Mouse (Mus musculus) hindbrain, embryonic 12.5 days (tissue): ENCODE data around the gene Enpp6. TPM values are rescaled to one million over a fixed set of nuclear protein-coding genes. Genes with fewer than 3 reads are reported as not detected.
A peak's percentile ranks its signal among the peaks of the same experiment; 100 is the strongest.
"Not testable (repeated sequence)": the region's sequence is repeated elsewhere in the genome, so short reads cannot be mapped to it uniquely, and the experiment has no call there.

ENCODE experiments used
- ATAC-seq: fragments of 200-750 bp; cut with Nextera tagmentation; 2 replicates; pipeline ENCODE4 v1.8.0; 2017; ENCODE audit warnings: moderate TSS enrichment; ENCODE audit not compliant: low FRiP score
- H3K27ac ChIP-seq: fragments of 300-500 bp; sonication (generic); 2 replicates; pipeline ENCODE4 v1.5.1; 2016; ENCODE audit warnings: mild to moderate bottlenecking
- H3K27me3 ChIP-seq: fragments of 300-500 bp; sonication (generic); 2 replicates; pipeline ENCODE4 v1.6.1; 2016; ENCODE audit warnings: mild to moderate bottlenecking
- H3K36me3 ChIP-seq: fragments of 300-500 bp; sonication (generic); 2 replicates; pipeline ENCODE4 v1.6.1; 2016; ENCODE audit warnings: mild to moderate bottlenecking
- H3K4me1 ChIP-seq: fragments of 300-500 bp; sonication (generic); 2 replicates; pipeline ENCODE4 v1.6.1; 2016
- H3K4me2 ChIP-seq: fragments of 300-500 bp; sonication (generic); replicated peaks from 2 replicates; pipeline ENCODE4 v1.6.1; 2016; ENCODE audit warnings: mild to moderate bottlenecking
- H3K4me3 ChIP-seq: fragments of 300-500 bp; sonication (generic); 2 replicates; pipeline ENCODE4 v1.5.1; 2016; ENCODE audit warnings: mild to moderate bottlenecking
- H3K9ac ChIP-seq: fragments of 300-500 bp; sonication (generic); 2 replicates; pipeline ENCODE4 v1.6.1; 2016; ENCODE audit warnings: mild to moderate bottlenecking, moderate library complexity
- H3K9me3 ChIP-seq: fragments of 300-500 bp; sonication (generic); replicated peaks from 2 replicates; pipeline ENCODE4 v1.6.1; 2016; ENCODE audit warnings: mild to moderate bottlenecking
- WGBS: fragments of 180-500 bp; shearing (Covaris S2); methylation state at CpG from one replicate; pipeline ENCODE4 v1.1.7; 2016; 5-methylcytosine and 5-hydroxymethylcytosine counted together
- polyA plus RNA-seq: library from polyadenylated mRNA; unstranded; fragments of >200 nt; fragmentation: Nextera tagmentation; extraction: Ambion mirVana; gene quantifications from 2 replicates; pipeline ENCODE4 v1.2.1, GENCODE M21; 2016

Enpp6 gene
- polyA plus RNA-seq, 1 experiment from 2014 or later, result 0.57 TPM

- no peaks in the 10 kb centered on the region for H3K27me3 ChIP-seq
- H3K27ac ChIP-seq, result no peak overlapping the region
- H3K4me2 ChIP-seq, result no peak overlapping the region
- 77% methylated on average over 13 of the region's 13 CpGs for WGBS
- H3K36me3 ChIP-seq, result no peaks in the 10 kb centered on the region
- H3K4me1 ChIP-seq, result no peaks in the 10 kb centered on the region
- no peaks in the 10 kb centered on the region for H3K9me3 ChIP-seq
- ATAC-seq, result no peak
- H3K9ac ChIP-seq, result no peak overlapping the region
- H3K4me3 ChIP-seq, result no peak overlapping the region
These were observed 21.6 kb downstream of the Enpp6 start for GRCm38 (mm10) chr8:47008220-47008773.

GRCm38 (mm10) chr8:47016268-47016946 lies 29.7 kb downstream of the Enpp6 start:
- H3K27ac ChIP-seq, result no peak overlapping the region
- H3K27me3 ChIP-seq, result peaks cover 26% of the 10 kb centered on the region
- no peak overlapping the region for H3K9ac ChIP-seq
- H3K4me1 ChIP-seq, result no peaks in the 10 kb centered on the region
- H3K4me3 ChIP-seq, result no peak overlapping the region
- peak; percentile 73 for ATAC-seq
- H3K4me2 ChIP-seq, result no peak overlapping the region
- H3K9me3 ChIP-seq, result no peaks in the 10 kb centered on the region
- no peaks in the 10 kb centered on the region for H3K36me3 ChIP-seq
- WGBS, result 40% methylated on average over 13 of the region's 13 CpGs

GRCm38 (mm10) chr8:47021135-47021555 lies 34.5 kb downstream of the Enpp6 start:
- Histone ChIP-seq H3K9ac (no peak overlapping the region), H3K4me3 (no peak overlapping the region), H3K4me2 (no peak overlapping the region), H3K36me3 (no peaks in the 10 kb centered on the region), H3K9me3 (no peaks in the 10 kb centered on the region), H3K4me1 (no peaks in the 10 kb centered on the region), H3K27ac (no peak overlapping the region), H3K27me3 (peaks cover 27% of the 10 kb centered on the region)
- ATAC-seq, result no peak
- WGBS, result 77% methylated on average over 8 of the region's 8 CpGs

- Histone ChIP-seq H3K9me3 (no peaks in the 10 kb centered on the region), H3K4me1 (0 out of 2 replicates have a peak, but pooled peaks cover 11% of the 10 kb centered on the region), H3K4me3 (no peak overlapping the region), H3K27ac (no peak overlapping the region), H3K27me3 (peaks cover 15% of the 10 kb centered on the region), H3K9ac (no peak overlapping the region), H3K36me3 (no peaks in the 10 kb centered on the region), H3K4me2 (no peak overlapping the region)
- WGBS, result 93% methylated on average over 4 of the region's 4 CpGs
- ATAC-seq, result no peak
These were observed 37.9 kb downstream of the Enpp6 start for GRCm38 (mm10) chr8:47024612-47025011.

- H3K4me2 ChIP-seq, result no peak overlapping the region
- H3K36me3 ChIP-seq, result no peaks in the 10 kb centered on the region
- WGBS, result 59% methylated on average over 10 of the region's 10 CpGs
- no peak overlapping the region for H3K27ac ChIP-seq
- no peak overlapping the region for H3K9ac ChIP-seq
- 0 out of 2 replicates have a peak, but pooled peaks cover 11% of the 10 kb centered on the region for H3K4me1 ChIP-seq
- no peak overlapping the region for H3K4me3 ChIP-seq
- H3K9me3 ChIP-seq, result no peaks in the 10 kb centered on the region
- no peak for ATAC-seq
- peaks cover 12% of the 10 kb centered on the region for H3K27me3 ChIP-seq
These were observed 40.3 kb downstream of the Enpp6 start for GRCm38 (mm10) chr8:47026841-47027490.

GRCm38 (mm10) chr8:47028474-47028873 lies 41.8 kb downstream of the Enpp6 start:
- Histone ChIP-seq H3K4me1 (0 out of 2 replicates have a peak, but pooled peaks cover 11% of the 10 kb centered on the region), H3K27ac (no peak overlapping the region), H3K27me3 (peaks cover 5% of the 10 kb centered on the region; the same call in 1 of the 2 replicates), H3K36me3 (no peaks in the 10 kb centered on the region), H3K4me2 (no peak overlapping the region), H3K4me3 (no peak overlapping the region), H3K9ac (no peak overlapping the region), H3K9me3 (no peaks in the 10 kb centered on the region)
- ATAC-seq, result peak; percentile 66; the same call in 1 of the 2 replicates
- 26% methylated on average over 6 of the region's 6 CpGs for WGBS

GRCm38 (mm10) chr8:47030321-47030720 lies 43.6 kb downstream of the Enpp6 start:
- H3K9me3 ChIP-seq, result no peaks in the 10 kb centered on the region
- WGBS, result 83% methylated on average over 19 of the region's 19 CpGs
- ATAC-seq, result no peak

GRCm38 (mm10) chr8:47032081-47032480 lies 45.4 kb downstream of the Enpp6 start:
- H3K4me2 ChIP-seq, result no peak overlapping the region

More at GRCm38 (mm10) chr8:47030321-47030720, 43.6 kb downstream of the Enpp6 start:
- no peak overlapping the region for H3K9ac ChIP-seq
- H3K4me2 ChIP-seq, result no peak overlapping the region
- H3K27ac ChIP-seq, result no peak overlapping the region
- no peaks in the 10 kb centered on the region for H3K27me3 ChIP-seq
- H3K4me3 ChIP-seq, result no peak overlapping the region
- H3K4me1 ChIP-seq, result 0 out of 2 replicates have a peak, but pooled peaks cover 11% of the 10 kb centered on the region
- H3K36me3 ChIP-seq, result no peaks in the 10 kb centered on the region

GRCm38 (mm10) chr8:47033976-47034375 lies 47.3 kb downstream of the Enpp6 start:
- WGBS, result 89% methylated on average over 4 of the region's 4 CpGs
- Histone ChIP-seq H3K27ac (no peak overlapping the region), H3K4me1 (no peaks in the 10 kb centered on the region), H3K4me2 (no peak overlapping the region), H3K4me3 (no peak overlapping the region), H3K9ac (no peak overlapping the region), H3K36me3 (no peaks in the 10 kb centered on the region), H3K27me3 (no peaks in the 10 kb centered on the region), H3K9me3 (no peaks in the 10 kb centered on the region)
- no peak for ATAC-seq

More at GRCm38 (mm10) chr8:47032081-47032480, 45.4 kb downstream of the Enpp6 start:
- 84% methylated on average over 7 of the region's 7 CpGs for WGBS
- Histone ChIP-seq H3K9ac (no peak overlapping the region), H3K9me3 (no peaks in the 10 kb centered on the region), H3K4me3 (no peak overlapping the region), H3K27ac (no peak overlapping the region), H3K27me3 (no peaks in the 10 kb centered on the region), H3K4me1 (0 out of 2 replicates have a peak, but pooled peaks cover 7% of the 10 kb centered on the region), H3K36me3 (no peaks in the 10 kb centered on the region)
- ATAC-seq, result no peak

- Histone ChIP-seq H3K27me3 (no peaks in the 10 kb centered on the region), H3K9me3 (peaks cover 6% of the 10 kb centered on the region; the same call in 1 of the 2 replicates), H3K4me1 (no peaks in the 10 kb centered on the region), H3K36me3 (no peaks in the 10 kb centered on the region), H3K4me3 (no peak overlapping the region), H3K9ac (no peak overlapping the region), H3K27ac (no peak overlapping the region), H3K4me2 (no peak overlapping the region)
- no peak for ATAC-seq
- 88% methylated on average over 8 of the region's 8 CpGs for WGBS
These were observed 49.8 kb downstream of the Enpp6 start for GRCm38 (mm10) chr8:47036501-47036900.

- Histone ChIP-seq H3K4me1 (no peaks in the 10 kb centered on the region), H3K36me3 (no peaks in the 10 kb centered on the region), H3K4me3 (no peak overlapping the region), H3K4me2 (no peak overlapping the region), H3K27ac (no peak overlapping the region), H3K27me3 (no peaks in the 10 kb centered on the region), H3K9me3 (peaks cover 6% of the 10 kb centered on the region; the same call in 1 of the 2 replicates), H3K9ac (no peak overlapping the region)
- WGBS, result 63% methylated on average over 5 of the region's 5 CpGs
- no peak for ATAC-seq
These were observed 50.7 kb downstream of the Enpp6 start for GRCm38 (mm10) chr8:47037405-47037804.

GRCm38 (mm10) chr8:47040215-47040614 lies 53.5 kb downstream of the Enpp6 start:
- 92% methylated on average over 4 of the region's 4 CpGs for WGBS
- not testable (repeated sequence) for H3K4me1 ChIP-seq, H3K9me3 ChIP-seq, H3K27me3 ChIP-seq, H3K27ac ChIP-seq, H3K9ac ChIP-seq, H3K36me3 ChIP-seq, H3K4me3 ChIP-seq, H3K4me2 ChIP-seq, ATAC-seq
